In genomic region chr12:45656574-45656973, GRCm38 (mm10) we compare ENCODE assay signal across 16 mouse cellular contexts.
"Had no signal": no experiment of that assay in that cellular context is flagged by ENCODE, and none has a peak within 500 bp of the region (broad histone marks: within the 10 kb centered on the region; RNA-seq: fewer than 3 reads in every experiment).

No protein-coding gene starts in this region.

- DNase-seq: retina, postnatal 1 day; right cerebral cortex, adult 18-20 months; right cerebral cortex, postnatal 14 days; right cerebral cortex, postnatal 25 days; right cerebral cortex, postnatal 4 days; spleen, adult 18-20 months; thymus, adult 18-20 months; thymus, adult 2 months; thymus, postnatal 14 days; thymus, postnatal 25 days; thymus, postnatal 36 days; thymus, postnatal 4 days had no signal

- H3K9ac ChIP-seq: neural tube, embryonic 13.5 days; neural tube, embryonic 15.5 days; stomach, embryonic 15.5 days had no signal

- H3K27ac ChIP-seq: neural tube, embryonic 13.5 days; neural tube, embryonic 15.5 days; stomach, embryonic 15.5 days; stomach, postnatal 0 days had no signal

- H3K9me3 ChIP-seq: neural tube, embryonic 13.5 days; neural tube, embryonic 15.5 days; stomach, embryonic 15.5 days had no signal

- H3K4me3 ChIP-seq: neural tube, embryonic 13.5 days; neural tube, embryonic 15.5 days; stomach, embryonic 15.5 days had no signal

- H3K36me3 ChIP-seq: neural tube, embryonic 13.5 days; neural tube, embryonic 15.5 days; stomach, embryonic 15.5 days had no signal

- H3K4me2 ChIP-seq: neural tube, embryonic 13.5 days; neural tube, embryonic 15.5 days; stomach, embryonic 15.5 days had no signal

- H3K27me3 ChIP-seq: neural tube, embryonic 13.5 days; neural tube, embryonic 15.5 days; stomach, embryonic 15.5 days had no signal

- H3K4me1 ChIP-seq: neural tube, embryonic 13.5 days; neural tube, embryonic 15.5 days; stomach, embryonic 15.5 days had no signal
